Mouse (Mus musculus): ENCODE measurements at regions not wholly inside any gene's neighbourhood (a gene's known extent, or its start where the extent isn't known, plus 50 kb on each side); places are given as distances from the start of the nearest gene placed in this dataset.

DNA sequence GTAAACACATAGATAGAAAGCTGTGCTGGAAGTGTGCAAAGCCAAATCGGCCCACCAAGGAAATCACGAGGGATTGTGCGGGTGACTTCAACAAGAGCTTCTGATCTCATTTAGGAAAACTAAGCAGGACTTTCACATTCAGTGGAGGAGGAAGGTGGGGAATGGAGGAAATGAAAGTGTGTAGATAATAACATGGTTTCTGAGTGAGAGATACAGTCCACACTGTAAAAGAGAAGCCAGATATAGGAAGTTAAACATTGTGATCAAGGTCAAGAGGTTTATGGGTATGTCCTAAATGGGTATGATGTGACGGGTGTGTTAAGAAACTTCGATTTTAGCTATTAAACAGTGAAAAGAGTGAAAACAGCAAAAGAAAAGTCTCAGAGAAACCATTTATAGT lies 310.1 kb upstream of the Actbl2 start:
- no peak for DNase-seq (ENCODE audit: extremely low spot score in 1 of 2, low spot score in 1 of 2)

DNA sequence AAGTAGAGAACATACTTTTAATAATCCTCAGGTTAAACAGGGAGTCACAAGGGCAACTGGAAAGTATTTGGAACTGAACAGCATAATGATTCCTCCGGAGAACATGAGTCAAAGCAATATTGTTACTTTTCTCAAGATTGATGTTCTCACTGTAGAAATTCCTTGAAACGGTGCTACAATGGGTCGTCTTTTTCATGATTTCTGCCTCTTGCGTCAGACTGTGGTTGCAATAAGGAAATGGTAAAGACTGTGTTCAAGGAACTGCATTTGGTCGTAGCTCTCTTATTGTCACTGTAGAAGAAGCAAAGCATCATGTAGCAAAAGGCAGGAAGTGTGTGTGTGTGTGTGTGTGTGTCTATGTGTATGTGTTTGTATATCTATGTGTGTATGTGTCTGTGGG lies 294.6 kb upstream of the Actbl2 start:
- DNase-seq (ENCODE audit: extremely low spot score in 1 of 2, low spot score in 1 of 2), result no peak

DNA sequence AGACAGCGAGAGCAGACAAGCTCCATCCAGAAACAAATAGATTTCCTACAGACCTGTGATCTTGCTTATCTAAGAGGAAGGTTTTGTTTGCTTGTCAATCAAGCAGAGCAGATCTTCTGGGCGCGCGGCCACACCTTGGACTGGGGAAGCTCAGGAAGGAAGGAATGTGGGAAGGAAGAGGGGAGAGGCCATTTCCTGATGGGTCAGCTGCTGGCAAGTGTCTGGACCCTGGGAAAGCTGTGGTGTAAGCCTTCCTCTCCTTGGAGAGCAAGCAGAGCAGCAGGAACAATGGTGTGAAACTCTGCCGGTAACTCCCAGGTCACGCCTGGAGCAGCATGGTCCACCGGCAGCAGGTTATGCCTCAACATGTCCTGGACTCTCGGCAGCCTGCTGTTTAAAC lies 287.7 kb upstream of the Actbl2 start:
- no peak for DNase-seq (ENCODE audit: extremely low spot score in 1 of 2, low spot score in 1 of 2)

DNA sequence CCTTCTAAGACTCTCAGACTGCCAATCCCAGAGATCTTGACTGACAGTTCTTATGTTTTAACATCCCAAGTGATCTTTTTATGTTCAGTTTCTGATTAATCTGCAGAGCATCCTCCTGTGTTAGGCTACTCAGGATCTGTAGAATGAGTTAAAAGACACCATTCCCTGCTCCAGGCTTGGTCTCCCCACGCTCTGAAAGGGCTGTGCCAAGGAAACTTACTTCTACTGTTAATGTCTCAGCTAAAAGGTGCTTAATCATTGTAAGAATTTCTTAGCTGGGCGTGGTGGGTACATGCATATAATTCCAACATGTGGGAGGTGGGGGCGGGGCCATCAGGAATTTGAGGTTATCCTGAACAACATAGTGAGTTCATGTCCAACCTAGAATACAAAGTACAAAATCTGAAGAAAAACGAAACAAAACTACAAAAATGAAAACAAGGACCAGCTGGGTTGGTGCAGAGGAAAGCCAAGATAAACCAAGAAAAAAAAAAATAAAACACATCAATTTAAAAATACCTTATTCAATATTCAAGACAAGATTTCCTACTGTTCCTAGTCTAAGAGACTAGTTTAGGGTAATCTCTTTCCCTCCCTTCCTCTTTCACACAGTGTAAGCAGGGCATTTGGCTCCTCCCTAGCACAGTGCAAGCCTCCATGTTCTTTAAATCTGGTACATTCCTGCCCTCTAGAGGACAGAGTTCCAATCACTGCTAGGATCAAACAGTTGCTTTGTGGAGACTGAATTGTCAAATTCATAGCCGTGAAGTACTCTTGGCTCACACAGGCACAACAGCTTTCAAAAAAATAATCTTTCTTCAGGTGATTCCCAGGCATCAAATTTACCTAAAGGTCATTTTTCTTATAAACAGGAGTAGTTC lies 286.9 kb upstream of the Actbl2 start:
- DNase-seq (ENCODE audit: extremely low spot score in 1 of 2, low spot score in 1 of 2), result peak in 1 of 2 experiments; percentile 29

DNA sequence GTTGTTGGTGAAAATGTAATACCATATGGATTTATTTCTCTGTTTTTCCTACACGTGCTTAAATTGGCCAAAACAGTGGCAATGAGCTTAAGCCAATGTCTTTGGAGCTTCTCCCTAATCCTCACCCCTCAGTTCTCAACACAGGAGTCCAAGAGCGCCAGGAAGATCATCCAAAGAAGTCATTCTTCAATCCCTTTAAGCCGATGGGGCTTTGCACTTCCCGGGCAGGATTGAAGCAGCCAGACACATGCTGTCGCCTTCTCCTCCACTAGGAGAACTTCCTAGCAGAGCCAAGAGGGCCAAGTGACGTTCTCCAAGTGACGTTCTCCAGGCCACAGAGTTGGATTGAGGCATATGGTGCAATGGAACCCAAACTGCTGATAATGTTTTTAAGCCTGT lies 286.3 kb upstream of the Actbl2 start:
- peak in 1 of 2 experiments; percentile 15 for DNase-seq (ENCODE audit: extremely low spot score in 1 of 2, low spot score in 1 of 2)

DNA sequence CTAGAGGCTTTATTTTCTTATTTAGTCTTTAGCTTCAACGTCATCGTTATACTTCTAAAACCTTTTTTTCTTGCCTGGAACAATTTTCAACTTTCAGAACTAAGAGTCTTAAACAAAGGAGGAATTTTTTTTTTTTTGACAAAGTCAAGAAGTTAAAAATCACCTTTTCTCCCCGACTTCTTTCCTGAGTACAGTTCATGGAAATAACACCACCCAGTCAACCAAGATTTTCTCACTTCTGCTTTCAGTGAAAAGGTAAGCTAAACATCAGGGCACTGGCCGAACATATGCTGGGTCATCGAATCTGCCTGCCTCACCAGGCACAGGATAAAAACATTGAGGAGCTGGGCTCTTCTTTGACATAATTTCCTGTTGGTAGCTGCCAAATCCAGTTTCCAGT lies 277.4 kb upstream of the Actbl2 start:
- no peak for DNase-seq (ENCODE audit: extremely low spot score in 1 of 2, low spot score in 1 of 2)

DNA sequence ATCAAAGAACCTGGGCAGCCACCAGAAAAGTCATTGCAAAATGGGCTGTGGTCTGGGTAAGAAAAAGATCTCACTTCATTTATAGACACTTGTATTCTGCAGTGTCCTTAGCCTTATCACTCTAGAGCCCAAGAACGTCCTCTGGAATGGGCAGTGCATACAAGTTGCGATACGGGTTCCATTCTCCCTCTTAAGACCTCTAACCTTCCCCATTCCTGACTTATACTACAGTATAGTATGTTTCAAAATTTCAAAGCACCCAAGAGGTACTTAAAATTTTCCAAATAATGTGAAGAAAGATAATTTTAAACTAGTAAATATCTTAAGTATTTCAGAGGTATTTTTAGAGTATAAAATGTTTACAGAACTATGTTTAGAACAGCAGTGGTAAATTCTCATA lies 276.8 kb upstream of the Actbl2 start:
- no peak for DNase-seq (ENCODE audit: extremely low spot score in 1 of 2, low spot score in 1 of 2)

DNA sequence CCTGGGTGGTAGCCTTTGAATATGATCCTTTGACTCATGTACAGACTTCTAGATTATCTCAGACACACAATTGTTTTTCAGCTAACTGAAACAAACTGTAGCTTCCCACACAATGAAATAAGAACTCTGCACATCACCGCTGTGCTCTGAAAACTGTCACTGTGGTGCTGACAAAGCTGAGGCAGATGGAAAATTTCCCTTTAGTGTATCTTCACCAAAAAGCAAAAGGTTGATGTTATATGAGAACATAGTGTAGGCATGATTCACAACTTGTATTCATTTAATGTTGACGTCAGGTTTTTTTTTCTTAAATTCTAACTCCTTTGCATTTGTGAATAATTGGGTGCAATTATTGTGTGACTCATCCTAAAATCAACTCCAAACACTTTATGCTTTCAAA lies 264.1 kb upstream of the Actbl2 start:
- DNase-seq (ENCODE audit: extremely low spot score in 1 of 2, low spot score in 1 of 2), result no peak

DNA sequence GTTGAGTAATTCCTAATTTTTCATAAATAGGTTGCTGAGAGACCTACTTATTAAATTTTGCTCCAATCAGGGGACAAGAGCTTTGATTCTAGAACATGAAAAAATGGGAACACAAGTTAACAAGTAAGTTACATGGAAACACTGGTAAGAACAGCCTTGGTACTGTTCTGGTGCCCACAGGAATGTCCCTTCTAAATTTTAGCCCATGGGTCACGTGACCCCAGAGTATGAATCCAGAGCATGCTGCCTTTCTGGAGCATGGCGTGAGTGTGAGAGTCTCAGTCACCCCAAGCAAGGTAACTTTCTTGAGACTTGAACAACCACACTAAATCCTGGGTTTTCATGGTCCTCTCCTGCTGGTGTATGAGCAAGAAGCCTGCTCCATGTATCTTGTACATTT lies 263.7 kb upstream of the Actbl2 start:
- DNase-seq (ENCODE audit: extremely low spot score in 1 of 2, low spot score in 1 of 2), result no peak

DNA sequence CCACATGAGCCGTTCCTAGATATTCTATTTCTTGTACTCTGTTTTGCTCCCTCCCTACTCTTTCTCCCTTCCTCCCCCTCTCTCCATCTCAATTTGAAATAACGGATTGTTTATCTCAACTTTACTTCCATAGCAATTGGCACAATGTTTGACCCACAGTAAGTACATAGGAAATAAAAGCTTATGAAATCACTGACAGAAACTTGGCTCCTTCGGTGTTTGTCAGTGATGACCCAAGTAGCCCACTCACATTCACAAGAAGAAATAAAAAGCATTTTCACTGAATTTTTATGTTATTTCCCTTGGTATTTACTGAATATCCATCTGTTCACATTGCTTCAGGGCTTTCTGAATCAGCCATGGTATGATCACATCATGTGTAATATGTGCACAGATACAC lies 260.2 kb upstream of the Actbl2 start:
- DNase-seq (ENCODE audit: extremely low spot score in 1 of 2, low spot score in 1 of 2), result no peak

DNA sequence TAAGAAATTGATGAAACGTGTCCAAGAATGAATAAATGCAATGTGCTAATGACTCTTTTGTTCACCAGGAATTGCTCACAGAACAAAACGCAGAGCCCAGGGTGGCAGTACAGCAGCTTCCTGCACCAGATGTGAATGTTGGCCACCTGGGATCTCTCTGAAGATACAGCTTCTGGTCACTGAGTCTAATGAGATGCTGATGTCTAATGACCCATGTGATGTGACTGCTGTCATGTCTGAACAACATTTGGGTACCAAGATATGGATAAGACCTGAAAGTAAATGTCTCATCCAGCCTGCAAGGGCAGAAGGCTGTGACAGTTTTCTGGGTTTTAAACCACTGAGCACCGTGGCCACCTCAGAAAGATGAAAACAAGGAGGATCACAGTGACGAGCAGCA lies 252.1 kb upstream of the Actbl2 start:
- no peak for DNase-seq (ENCODE audit: extremely low spot score in 1 of 2, low spot score in 1 of 2)

DNA sequence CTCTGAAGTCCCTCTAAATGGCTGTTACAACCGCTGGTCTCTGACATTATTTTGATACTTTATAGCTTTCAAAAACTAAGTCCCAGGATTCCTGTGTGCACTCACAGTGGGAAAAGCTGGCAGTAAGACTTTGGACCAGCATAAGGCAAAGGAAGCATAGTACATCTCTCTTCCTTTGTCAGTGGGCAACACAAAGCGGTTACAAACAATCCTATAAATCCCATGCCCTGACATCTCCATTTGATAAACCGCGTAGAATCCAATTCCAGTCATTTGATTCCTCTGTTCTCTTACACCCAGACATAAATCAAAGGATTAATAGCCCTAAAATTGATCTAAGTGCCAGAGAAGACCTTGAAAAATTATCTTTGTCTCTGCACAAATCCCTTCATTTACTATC lies 240.7 kb upstream of the Actbl2 start:
- no peak for DNase-seq (ENCODE audit: extremely low spot score in 1 of 2, low spot score in 1 of 2)

DNA sequence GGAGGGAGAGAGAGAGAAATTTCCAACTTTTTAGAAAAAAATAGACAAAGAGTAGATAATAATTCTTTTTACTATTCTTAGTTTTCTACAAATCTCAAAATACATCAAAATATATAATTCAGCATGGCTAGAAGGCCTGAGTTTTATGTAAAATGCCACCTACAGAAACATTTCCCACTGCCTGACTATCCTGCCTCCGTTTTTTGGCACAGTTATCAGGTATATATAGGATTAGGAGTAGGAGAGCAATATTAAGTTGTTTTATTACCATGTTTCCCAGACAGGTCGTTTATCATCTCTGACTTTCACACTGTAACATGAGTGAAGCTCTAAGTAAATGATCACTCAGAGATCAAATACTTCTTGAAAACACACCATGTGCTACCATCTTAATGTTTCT lies 224.7 kb upstream of the Actbl2 start:
- no peak for DNase-seq (ENCODE audit: extremely low spot score in 1 of 2, low spot score in 1 of 2)

DNA sequence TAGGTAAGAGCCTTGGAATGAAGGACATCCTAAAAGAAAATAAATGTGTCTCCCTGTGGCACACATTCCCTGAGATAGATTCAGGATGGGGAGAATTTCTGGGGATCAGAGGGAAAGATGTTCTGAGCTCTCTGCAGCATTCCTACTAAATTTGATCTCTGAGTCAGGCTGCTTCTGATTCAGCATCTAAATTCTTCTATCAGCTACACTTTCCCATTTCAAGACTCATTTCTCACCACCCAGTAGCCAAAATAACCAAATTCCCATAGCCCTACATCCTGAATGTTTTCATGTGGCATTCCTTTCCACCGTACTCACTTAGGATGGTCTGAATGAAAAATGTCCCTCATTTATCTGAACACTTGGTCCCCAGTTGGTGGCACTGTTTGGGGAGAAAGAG lies 223.2 kb upstream of the Actbl2 start:
- DNase-seq (ENCODE audit: extremely low spot score in 1 of 2, low spot score in 1 of 2), result no peak

DNA sequence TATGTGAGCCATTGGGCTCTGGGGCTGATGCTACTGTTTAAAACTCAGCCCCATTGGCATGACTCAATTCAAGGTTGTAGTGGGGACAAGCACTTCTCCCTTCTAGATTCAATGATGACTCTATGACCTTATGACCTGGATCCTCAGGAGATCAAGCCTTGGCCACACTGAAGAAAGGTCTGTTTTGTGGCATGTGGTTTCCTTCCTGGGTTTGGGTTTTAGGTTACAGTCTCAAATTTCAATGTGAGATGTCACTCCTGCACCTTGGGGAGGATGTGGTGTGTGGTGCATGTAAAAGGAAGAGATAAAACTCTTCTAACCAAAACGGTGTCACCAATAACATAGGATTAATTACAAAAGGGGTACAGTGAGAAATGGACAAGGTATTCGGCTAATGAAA lies 211.2 kb upstream of the Actbl2 start:
- no peak for DNase-seq (ENCODE audit: extremely low spot score in 1 of 2, low spot score in 1 of 2)

DNA sequence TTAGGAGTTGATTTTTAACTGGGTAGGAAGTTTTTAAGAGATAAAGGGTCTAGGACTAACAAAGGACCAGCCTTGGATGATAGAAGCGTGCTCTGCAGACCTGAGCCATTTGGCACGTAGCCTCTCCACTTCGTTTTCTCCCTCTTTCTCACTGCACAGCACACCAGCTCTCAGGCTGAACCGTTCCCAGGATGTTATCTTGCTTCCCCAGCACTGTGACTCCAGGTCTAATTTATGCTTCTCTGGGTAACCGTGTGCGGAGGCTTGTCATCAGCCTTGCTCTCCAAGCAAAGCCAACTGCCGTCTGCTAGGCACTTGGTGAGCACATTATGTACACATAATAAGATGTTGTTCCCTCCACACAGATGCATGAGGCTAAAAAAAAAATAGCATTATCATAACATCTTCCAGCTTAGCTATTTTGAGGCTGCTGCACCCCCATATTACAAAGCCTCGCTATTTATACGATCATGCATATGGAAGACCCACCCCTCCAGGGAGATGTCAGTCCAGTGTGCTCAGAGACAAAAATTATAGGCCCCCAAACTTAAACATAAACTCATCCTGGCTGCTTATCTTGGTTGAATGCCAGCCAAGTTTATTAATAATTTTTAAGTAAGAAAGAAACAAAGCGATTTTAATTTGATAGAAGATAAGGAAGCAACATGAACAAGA lies 210.3 kb upstream of the Actbl2 start:
- DNase-seq (ENCODE audit: extremely low spot score in 1 of 2, low spot score in 1 of 2), result peak; percentile 20 to 33

DNA sequence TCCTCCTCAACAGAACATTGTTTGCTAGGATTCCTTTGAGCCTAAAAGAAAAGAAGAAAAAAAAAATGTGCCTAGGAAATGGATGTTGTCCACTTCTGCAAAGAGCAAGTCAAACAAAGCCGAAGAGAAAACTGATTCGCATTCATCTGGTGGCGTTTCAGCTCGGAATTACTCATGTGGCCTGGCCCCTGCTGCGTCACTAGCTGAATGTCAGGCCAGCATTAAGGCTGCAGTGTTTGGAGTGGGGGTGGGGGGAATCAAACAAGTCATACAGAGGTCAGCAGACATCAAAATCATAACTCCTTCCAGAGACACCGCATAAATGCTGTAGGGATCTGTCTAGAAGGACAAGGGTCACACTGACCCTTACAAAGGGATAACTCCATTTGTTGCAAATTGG lies 204.7 kb upstream of the Actbl2 start:
- no peak for DNase-seq (ENCODE audit: extremely low spot score in 1 of 2, low spot score in 1 of 2)

DNA sequence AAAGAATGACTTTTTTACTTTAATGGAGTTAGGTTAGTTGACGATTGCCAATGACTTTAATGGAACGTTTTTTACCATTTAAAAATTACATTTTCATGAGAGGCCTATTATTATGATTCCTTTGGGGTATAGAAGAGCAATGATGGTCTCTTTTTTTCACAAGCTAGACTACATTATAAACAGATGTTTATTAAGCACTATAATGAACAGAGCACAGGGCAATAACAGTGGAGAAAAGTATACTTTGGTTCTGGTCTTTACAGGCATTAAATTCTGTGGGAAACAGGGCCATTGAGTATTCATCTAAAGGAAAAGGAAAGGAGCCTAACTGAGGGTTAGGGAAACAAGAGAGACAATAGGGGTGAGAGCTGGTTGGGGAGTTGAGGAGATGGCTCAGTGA lies 199.0 kb upstream of the Actbl2 start:
- DNase-seq (ENCODE audit: extremely low spot score in 1 of 2, low spot score in 1 of 2), result no peak

DNA sequence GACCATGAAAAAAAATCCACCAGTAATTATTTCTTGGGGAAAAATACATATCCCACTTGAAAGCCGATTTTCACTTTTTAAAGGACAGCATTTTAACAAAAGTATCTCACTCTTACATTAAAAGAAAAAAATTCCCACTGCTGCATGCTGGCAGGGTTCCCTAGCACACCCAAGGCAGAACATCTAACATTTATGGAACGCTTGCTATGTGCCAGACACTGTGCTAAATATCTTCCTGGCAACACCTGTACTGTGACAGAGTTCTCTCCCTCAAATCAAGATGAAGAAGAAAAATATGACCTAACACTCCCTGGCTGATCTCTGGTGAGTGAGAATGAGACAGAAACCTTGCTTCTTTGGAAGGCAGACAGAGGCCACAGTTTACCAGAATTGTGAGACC lies 167.1 kb upstream of the Actbl2 start:
- no peak for DNase-seq (ENCODE audit: extremely low spot score in 1 of 2, low spot score in 1 of 2)

DNA sequence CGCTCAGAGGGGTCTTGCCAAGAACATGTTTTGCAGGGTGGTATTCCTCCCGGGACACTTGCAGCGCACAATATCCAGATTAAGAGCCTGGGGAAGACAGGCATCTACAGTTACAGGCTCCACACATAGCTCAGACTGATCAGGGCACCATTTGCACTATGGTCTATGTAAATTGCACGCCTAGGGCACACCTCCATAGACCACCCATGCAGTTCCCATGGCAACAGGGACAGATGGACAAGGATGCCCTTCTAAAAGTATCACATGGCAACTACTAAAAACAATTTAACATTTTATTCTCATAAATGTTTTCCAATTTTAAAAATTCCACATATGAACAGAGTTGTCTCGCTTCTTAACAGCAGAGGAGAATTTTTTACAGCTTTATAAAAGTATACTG lies 158.7 kb upstream of the Actbl2 start:
- no peak for DNase-seq (ENCODE audit: extremely low spot score in 1 of 2, low spot score in 1 of 2)

DNA sequence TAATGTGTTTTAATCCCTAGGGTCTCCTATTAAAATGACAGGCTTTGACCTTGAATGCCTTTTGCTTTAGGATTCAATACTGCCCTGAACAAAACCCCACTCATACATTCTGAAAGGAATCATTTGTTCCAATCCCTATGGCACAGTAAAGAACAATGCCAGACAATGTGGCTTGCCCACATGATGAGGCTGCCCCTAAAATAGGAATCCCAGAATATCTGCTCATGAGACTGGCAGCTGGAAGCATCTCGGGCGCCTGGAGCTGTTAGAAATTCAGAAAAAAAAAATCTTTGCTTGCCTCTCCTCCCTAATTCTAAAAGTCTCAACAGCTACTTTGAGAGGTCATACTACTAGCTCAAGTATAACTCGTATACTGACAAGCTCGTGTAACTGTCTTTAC lies 157.5 kb upstream of the Actbl2 start:
- no peak for DNase-seq (ENCODE audit: extremely low spot score in 1 of 2, low spot score in 1 of 2)

DNA sequence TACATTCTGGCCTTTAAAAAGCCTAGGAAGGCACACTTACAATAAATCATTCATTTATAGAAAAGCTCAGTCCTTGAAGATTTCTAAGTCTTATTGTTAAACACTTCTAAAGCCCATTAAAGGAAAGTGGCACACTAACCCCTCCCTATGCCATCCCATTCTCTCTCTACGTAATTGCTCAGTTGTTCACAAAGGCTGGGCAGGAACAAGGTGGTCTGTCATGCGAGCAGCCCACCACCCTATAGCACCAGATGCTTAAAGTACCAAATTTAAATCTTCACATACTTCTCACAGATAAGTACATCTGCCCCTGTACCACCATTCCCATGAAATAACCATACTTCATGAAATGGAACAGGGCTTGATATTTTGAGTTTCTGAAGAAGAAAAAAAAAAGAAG lies 156.1 kb upstream of the Actbl2 start:
- no peak for DNase-seq (ENCODE audit: extremely low spot score in 1 of 2, low spot score in 1 of 2)

Measured in layer of hippocampus, postnatal 25 days (tissue).